Mouse (Mus musculus): Measurements from ENCODE around the gene Syt13. TPM values are rescaled to one million over a fixed set of nuclear protein-coding genes. Genes with fewer than 3 reads are reported as not detected.

The Syt13 gene
- total and polyA plus RNA-seq, 2 experiments from 2014 or later: 0.11 to 0.31 TPM

DNA sequence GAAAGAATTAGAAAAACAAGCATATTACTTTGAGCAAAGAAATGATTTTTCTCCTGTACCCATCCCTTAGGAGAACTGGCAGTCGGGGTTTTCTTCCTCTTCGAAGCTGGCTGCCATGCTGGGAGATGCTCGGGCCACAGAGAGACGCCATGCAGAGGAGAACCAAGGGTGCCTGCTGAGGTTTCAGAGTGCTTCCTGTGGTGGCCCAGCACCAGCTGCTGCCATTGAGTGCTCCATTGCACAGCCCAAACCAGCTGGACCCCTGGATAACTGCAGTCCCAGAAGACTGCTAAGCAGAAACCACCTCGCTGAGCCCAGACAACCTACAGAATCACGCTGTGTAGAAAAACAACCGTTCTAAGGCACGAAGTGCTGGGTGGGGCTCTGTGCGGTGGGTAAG lies 1.6 kb upstream of the Syt13 start:
- H3K27ac ChIP-seq (ENCODE audit: low read depth): no peak overlapping the region
- no peak overlapping the region for H3K4me2 ChIP-seq (ENCODE audit: low read depth, low read length)
- no peaks in the 10 kb centered on the region for H3K36me3 ChIP-seq (replicated peaks; ENCODE audit: control insufficient read depth, insufficient read depth, low read length)
- no peak overlapping the region for H3K9ac ChIP-seq (replicated peaks; ENCODE audit: low read depth, low read length)
- H3K4me1 ChIP-seq (ENCODE audit: control insufficient read depth, insufficient read depth): no peaks in the 10 kb centered on the region; the same call in 1 of the 2 replicates
- WGBS: 17% methylated on average over 9 of the region's 9 CpGs
- DNase-seq (ENCODE audit: low spot score) (no peak), ATAC-seq (ENCODE audit: insufficient read depth, low read depth) (no peak)
- no peak for TF ChIP-seq EP300 (IDR thresholded peaks at IDR 0.05; ENCODE audit: low read depth)
- TF ChIP-seq CTCF (IDR thresholded peaks at IDR 0.05; ENCODE audit: low read depth): no peak
- H3K9me3 ChIP-seq (replicated peaks; ENCODE audit: control insufficient read depth, low read length): peaks cover under 1% of the 10 kb centered on the region; the same call in 1 of the 2 replicates
- H3K4me3 ChIP-seq (ENCODE audit: low read depth, low read length): no peak overlapping the region
- peaks cover 41% of the 10 kb centered on the region for H3K27me3 ChIP-seq (ENCODE audit: control insufficient read depth, insufficient read depth, low read length)

DNA sequence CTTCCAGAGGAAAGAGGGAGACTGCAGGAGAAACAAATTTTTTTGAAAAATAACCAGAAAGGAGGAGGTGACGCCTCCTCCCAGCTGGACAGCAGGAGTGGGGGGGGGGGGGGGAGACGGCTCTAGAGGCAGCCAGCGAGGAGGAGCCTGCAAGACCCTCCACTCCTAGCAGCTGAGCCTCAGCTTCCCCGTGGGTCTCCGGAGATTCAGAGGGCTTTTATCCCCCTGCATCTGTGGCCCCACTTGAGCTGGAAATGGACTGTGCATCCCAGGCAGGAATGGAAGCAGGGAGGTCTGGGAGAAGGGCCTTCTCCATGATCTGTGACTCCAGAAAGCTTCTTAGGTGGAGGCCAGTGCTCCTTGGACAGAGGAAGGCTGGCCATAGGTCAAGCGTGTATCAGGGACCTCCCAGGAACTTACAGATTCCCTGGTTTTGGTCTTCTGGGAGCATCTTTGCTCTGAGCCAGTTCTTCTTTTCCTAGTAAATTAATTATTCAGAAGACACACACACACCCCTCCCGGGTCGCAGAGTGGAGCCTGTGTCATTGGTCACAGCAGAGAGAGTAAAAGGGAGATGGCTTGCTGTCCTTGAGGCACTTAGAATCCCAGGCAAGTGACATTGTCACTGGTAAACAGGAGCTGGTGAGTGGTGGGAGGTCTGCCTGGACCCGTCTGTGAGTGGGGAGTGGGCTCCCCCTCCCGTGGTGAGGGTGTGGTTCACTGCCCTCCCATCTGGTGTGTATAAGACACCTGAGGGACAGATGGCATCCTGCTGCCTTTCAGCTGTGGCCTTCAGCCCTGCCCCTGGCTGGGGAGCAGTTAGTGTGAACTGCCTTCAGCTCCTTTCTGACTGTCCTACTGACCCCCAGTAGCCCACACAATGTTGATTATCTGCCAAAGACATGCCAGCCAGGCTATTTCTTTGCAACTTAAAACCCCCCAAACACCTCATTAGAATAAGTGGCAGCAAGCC lies 1.0 kb downstream of the Syt13 start:
- TF ChIP-seq EP300 (IDR thresholded peaks at IDR 0.05; ENCODE audit: low read depth) (no peak), CTCF (IDR thresholded peaks at IDR 0.05; ENCODE audit: low read depth) (no peak)
- no peaks in the 10 kb centered on the region; the same call in 1 of the 2 replicates for H3K4me1 ChIP-seq (ENCODE audit: control insufficient read depth, insufficient read depth)
- H3K4me3 ChIP-seq (ENCODE audit: low read depth, low read length): no peak overlapping the region; the same call in 1 of the 2 replicates
- H3K4me2 ChIP-seq (ENCODE audit: low read depth, low read length): peak overlapping the region; percentile 54; the same call in 1 of the 2 replicates
- H3K36me3 ChIP-seq (replicated peaks; ENCODE audit: control insufficient read depth, insufficient read depth, low read length): no peaks in the 10 kb centered on the region
- WGBS: 14% methylated on average over 9 of the region's 10 CpGs
- peaks cover 41% of the 10 kb centered on the region for H3K27me3 ChIP-seq (ENCODE audit: control insufficient read depth, insufficient read depth, low read length)
- no peak overlapping the region for H3K27ac ChIP-seq (ENCODE audit: low read depth)
- H3K9me3 ChIP-seq (replicated peaks; ENCODE audit: control insufficient read depth, low read length): no peaks in the 10 kb centered on the region
- ATAC-seq (ENCODE audit: insufficient read depth, low read depth): no peak
- H3K9ac ChIP-seq (replicated peaks; ENCODE audit: low read depth, low read length): no peak overlapping the region
- DNase-seq (ENCODE audit: low spot score): no peak

DNA sequence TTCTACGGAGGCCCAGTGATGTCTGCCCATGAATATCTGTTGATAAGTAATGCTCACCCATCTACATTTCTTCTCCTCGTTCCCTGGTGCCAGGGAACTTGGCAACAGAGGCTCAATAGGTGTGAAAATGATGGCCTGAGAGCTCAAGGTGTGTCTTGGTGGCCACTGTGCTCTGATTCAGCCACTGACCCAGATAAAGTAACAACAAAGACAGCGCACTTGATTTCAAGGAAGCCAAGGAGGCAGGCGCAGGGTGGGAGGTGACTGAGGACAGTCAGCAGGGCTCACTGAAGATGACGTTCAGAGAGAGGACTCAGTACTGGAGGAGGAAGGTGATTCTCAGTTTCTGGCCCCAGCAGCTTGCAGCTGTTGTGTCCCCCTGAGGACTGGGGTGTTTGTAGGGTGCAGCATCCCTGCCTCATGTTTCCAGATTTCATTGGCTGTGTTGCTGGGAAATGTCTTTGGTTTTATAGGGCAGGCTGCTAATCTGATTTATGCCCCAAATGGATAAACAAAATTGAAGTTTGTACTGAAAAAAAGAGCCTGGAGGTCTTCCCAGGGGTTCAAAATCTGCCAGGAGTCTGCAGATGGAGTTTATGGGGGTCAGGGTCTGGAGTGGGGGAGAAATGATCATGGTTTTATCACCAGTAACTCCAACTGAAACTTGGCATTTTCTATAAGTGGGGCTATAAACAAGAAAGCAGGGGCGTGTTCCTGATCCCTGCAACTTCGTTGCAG lies 2.7 kb downstream of the Syt13 start:
- 34% methylated on average over 7 of the region's 7 CpGs for WGBS
- no peaks in the 10 kb centered on the region for H3K9me3 ChIP-seq (replicated peaks; ENCODE audit: control insufficient read depth, low read length)
- no peak overlapping the region for H3K9ac ChIP-seq (replicated peaks; ENCODE audit: low read depth, low read length)
- DNase-seq (ENCODE audit: low spot score): no peak
- no peak overlapping the region for H3K4me3 ChIP-seq (ENCODE audit: low read depth, low read length)
- H3K27ac ChIP-seq (ENCODE audit: low read depth): no peak overlapping the region
- H3K4me2 ChIP-seq (ENCODE audit: low read depth, low read length): no peak overlapping the region
- TF ChIP-seq CTCF (IDR thresholded peaks at IDR 0.05; ENCODE audit: low read depth) (no peak), EP300 (IDR thresholded peaks at IDR 0.05; ENCODE audit: low read depth) (no peak)
- H3K27me3 ChIP-seq (ENCODE audit: control insufficient read depth, insufficient read depth, low read length): peaks cover 41% of the 10 kb centered on the region
- H3K36me3 ChIP-seq (replicated peaks; ENCODE audit: control insufficient read depth, insufficient read depth, low read length): no peaks in the 10 kb centered on the region
- no peaks in the 10 kb centered on the region; the same call in 1 of the 2 replicates for H3K4me1 ChIP-seq (ENCODE audit: control insufficient read depth, insufficient read depth)
- ATAC-seq (ENCODE audit: insufficient read depth, low read depth): no peak

DNA sequence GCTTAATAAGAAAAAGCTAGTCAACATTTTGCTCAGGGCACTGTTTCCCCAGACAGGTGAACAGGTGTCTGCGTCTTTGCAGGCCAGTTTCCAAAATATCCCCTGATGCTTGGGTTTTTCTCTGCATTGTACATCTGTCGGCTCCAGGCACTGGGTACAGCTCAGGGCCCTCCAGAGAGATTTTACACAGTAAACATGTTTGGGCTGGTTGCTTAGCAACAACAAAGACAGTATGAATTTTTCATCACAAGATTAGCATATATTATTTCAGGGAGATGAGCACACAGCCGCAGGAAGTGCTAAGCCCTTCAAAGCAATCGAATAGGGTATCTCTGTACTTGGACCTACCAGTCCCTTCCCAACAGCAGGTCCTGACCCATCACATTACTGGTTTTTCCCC lies 5.8 kb downstream of the Syt13 start:
- H3K27ac ChIP-seq (ENCODE audit: low read depth): no peak overlapping the region
- H3K4me2 ChIP-seq (ENCODE audit: low read depth, low read length): no peak overlapping the region
- ATAC-seq (ENCODE audit: insufficient read depth, low read depth) (no peak), DNase-seq (ENCODE audit: low spot score) (no peak)
- no peaks in the 10 kb centered on the region for H3K9me3 ChIP-seq (replicated peaks; ENCODE audit: control insufficient read depth, low read length)
- peaks cover 16% of the 10 kb centered on the region for H3K27me3 ChIP-seq (ENCODE audit: control insufficient read depth, insufficient read depth, low read length)
- H3K4me3 ChIP-seq (ENCODE audit: low read depth, low read length): no peak overlapping the region
- no peak overlapping the region for H3K9ac ChIP-seq (replicated peaks; ENCODE audit: low read depth, low read length)
- no peak for TF ChIP-seq EP300 (IDR thresholded peaks at IDR 0.05; ENCODE audit: low read depth)
- WGBS: 77% methylated on average over 4 of the region's 4 CpGs
- no peaks in the 10 kb centered on the region for H3K36me3 ChIP-seq (replicated peaks; ENCODE audit: control insufficient read depth, insufficient read depth, low read length)
- no peaks in the 10 kb centered on the region for H3K4me1 ChIP-seq (ENCODE audit: control insufficient read depth, insufficient read depth)

DNA sequence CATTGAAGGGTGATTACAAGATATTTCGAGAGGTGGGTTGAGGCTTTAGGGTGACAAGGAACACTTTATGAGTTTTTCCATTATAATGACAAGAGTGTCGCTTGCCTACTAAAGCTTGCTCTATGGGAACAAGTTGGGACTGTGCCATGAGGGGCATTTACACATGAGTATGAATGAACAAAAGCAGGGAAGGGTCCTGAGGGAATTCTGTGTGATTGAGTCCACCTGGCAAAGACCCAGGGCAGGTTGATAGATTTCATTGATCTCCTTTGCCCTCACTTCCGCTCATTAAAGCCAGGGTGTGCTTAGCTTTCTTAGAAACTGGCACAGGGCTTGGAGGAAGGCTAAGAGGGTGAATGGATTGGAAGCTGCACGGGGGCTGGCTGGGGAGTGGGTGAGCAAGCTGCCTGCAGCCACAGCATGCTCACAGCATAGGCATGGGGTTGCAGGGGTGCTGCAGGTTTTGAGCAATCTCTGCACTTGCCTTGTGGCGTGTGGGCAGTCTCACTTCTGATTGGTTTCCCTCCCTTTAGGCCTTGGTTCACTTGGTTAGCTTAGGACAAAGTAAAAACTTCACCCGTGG lies 9.9 kb downstream of the Syt13 start:
- no peak for TF ChIP-seq EP300 (IDR thresholded peaks at IDR 0.05; ENCODE audit: low read depth)
- no peak for TF ChIP-seq CTCF (IDR thresholded peaks at IDR 0.05; ENCODE audit: low read depth)
- ATAC-seq (ENCODE audit: insufficient read depth, low read depth) (no peak), DNase-seq (ENCODE audit: low spot score) (no peak)
- Histone ChIP-seq H3K36me3 (replicated peaks; ENCODE audit: control insufficient read depth, insufficient read depth, low read length) (no peaks in the 10 kb centered on the region), H3K27ac (ENCODE audit: low read depth) (no peak overlapping the region), H3K4me2 (ENCODE audit: low read depth, low read length) (no peak overlapping the region), H3K4me1 (ENCODE audit: control insufficient read depth, insufficient read depth) (no peaks in the 10 kb centered on the region), H3K9ac (replicated peaks; ENCODE audit: low read depth, low read length) (no peak overlapping the region), H3K9me3 (replicated peaks; ENCODE audit: control insufficient read depth, low read length) (no peaks in the 10 kb centered on the region), H3K4me3 (ENCODE audit: low read depth, low read length) (no peak overlapping the region), H3K27me3 (ENCODE audit: control insufficient read depth, insufficient read depth, low read length) (no peaks in the 10 kb centered on the region)
- WGBS: 70% methylated on average over 6 of the region's 6 CpGs

Data from heart, postnatal 0 days (tissue).